Mouse (Mus musculus): ENCODE results near the gene Tpt1.
"Not testable (repeated sequence)": the region's sequence is repeated elsewhere in the genome, so short reads cannot be mapped to it uniquely, and the experiment has no call there.

Tpt1 gene

DNA sequence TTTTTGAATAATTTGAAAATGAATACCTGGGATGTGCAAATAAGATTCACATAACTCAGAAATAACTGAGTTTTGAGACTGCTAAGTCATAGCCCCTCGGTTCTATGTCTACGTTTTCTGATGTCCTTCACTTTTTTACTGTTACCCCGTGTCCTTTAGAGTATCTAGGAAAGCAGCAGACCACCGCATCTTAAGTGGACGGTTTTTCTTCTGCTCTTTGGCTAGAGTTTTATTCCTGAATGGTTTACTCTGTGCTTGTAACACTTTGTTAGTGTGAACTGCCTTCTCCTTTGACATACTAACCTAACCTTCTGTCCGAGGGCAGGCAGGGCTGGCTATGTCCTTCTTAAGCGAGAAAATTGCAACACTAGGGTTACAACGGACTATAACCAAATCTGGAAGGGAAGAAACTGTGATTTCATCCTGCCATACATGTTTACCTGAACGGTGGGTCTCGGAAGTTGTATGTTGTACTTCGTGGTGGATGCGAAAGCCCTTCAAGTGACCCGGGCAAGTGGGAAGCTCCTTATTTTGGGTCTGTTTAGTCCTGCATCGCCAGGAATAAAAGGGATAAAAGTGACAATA is 690 bp upstream of the Tpt1 start:
- no peak for DNase-seq

DNA sequence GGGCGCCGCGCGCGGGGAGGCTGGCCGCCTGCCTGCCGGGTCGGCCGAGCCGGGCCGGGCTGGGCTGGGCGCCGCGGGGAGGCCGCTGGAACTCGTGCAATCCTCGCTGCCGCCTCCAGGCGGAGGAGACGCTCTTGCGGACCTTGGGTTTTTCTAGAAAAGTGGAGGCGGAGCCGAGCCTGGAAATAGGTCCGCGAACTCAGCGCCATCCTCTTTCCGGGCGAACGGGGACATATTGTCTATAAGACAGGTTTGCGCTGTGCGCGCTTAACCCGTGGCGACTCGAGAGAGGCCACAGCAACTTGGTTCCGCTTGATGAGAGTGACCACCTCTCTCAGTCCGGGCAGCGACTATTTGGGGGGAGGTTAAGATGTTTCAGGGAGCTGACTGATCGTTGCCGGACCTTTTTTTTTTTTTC is 814 bp downstream of the Tpt1 start:
- peak; percentile 85 for DNase-seq

DNA sequence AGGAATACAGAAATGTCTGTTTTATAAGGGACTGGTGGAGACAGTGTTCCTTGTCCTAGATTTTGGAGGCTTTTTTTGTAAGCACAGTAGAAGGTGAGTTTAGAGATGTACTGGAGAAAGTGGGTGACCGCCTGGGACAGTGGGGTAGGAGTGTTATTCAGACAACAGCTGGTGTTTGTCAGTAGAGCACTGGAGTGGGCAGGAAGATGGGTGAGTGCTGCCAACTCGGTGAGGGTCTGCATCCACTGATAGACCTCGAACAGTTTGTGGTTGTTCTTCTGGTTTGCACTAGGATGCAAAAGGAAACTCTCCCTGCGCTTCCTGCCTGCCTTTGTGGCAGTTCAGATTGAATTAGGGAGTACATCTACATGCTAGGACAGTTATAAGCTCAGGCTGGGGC is 2.8 kb downstream of the Tpt1 start:
- no peak for DNase-seq

DNA sequence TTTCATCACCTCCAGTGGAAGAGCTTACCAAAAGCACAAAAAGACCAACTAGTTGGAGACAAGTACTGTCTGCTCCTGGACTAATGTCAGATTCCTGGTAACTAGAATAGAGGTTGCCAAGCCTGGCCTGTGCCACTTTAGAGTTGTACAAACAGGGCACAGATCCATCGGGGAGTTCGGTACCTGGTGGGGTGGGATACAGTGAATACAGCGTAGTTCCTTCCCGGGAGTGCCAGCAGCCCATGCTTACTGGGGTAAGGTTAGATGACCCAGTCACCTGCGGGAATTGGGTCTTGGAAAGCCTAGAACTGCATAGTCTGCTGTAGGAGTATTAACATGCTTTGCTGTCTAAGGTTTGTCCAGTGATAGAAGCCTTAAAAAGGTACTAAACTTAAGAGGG is 3.6 kb downstream of the Tpt1 start:
- no peak for DNase-seq

DNA sequence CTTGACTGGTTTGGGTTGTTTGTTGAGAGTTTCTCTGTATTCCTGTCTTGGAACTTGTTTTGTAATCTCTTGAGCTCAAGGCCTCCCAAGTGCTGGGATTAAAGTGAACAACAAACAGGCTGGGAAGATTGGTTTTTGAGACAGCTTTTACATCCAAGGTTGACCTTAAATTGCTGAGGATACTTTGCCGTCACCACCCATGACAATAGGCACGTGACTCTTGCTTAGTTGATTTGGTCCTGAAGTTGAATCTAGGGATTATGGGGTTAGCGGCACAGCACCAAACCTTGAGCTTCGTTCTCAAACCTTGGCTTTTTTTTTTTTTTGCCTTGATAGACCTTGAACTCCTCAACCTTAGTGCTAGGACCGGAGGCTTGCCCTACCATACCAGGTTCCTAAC is 4.3 kb downstream of the Tpt1 start:
- no peak for DNase-seq

DNA sequence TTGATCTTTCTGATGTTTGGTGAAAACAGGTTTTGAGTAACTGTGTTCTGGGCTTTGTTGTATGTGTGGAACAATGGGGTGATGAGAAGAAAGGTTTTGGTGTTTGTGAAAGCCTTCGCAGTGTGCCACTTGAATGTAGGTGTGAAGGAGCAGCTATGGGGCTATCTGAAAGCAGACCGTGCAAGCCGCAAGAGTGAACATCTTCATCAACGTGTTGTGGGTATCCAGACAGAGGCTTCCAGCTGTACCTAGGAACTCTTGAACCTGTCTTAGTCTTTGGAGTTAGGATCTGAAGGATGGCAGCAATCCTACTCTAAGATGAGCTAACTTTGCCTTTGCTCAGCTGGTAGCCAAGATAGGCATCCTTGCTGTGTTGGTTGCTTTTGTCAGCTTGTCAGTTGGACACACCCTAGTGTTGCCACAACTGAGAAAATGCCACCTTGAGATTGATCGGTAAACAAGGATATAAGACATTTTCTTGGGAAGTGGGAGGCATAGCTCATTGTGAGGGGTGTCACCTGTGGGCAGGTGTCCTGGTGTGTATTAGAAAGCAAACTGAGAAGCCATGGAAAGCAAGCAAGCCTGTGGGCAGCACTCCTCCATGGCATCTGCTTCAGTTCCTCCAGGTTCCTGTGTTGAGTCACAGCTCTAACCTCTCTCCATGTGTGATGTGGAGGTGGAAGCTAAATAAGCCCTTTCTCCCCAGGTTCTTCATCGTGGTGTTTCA is 5.1 kb downstream of the Tpt1 start:
- DNase-seq = peak; percentile 57

DNA sequence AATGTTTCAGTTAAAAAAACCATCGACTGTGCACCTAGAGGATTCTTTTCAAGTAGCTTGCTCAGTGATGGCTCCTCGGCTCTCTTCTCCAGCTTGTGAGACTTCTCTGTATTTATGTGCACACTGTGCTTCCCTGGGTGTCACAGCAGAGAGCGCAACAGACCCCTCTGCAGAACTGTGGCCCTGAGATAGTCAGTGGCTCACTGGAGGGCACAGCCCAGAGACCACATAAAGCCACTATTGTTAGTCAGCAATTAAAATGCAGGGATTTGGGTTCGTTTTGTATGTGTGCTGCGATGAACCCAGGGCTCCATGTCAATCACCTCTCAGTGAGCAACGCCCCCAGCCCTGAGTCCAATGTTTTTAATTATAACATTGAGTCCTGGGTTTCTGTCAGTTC is 5.9 kb downstream of the Tpt1 start:
- DNase-seq = no peak

DNA sequence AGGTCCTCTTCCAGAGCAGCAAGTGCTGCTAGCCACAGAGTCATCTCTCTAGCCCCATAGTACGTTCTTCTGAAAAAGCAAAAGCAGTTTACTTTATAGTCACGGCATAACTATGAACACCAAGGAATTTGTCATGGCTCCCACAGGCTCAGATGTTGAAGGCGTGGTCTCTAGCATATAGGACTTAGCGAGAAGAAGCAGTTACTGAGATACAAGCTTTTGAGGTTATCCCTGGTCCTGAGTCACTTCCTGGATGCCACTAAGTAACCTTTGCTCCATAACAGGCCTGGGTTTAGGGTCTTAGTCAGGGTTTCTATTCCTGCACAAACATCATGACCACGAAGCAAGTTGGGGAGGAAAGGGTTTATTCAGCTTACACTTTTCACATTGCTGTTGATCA is 7.1 kb downstream of the Tpt1 start:
- DNase-seq = no peak

DNA sequence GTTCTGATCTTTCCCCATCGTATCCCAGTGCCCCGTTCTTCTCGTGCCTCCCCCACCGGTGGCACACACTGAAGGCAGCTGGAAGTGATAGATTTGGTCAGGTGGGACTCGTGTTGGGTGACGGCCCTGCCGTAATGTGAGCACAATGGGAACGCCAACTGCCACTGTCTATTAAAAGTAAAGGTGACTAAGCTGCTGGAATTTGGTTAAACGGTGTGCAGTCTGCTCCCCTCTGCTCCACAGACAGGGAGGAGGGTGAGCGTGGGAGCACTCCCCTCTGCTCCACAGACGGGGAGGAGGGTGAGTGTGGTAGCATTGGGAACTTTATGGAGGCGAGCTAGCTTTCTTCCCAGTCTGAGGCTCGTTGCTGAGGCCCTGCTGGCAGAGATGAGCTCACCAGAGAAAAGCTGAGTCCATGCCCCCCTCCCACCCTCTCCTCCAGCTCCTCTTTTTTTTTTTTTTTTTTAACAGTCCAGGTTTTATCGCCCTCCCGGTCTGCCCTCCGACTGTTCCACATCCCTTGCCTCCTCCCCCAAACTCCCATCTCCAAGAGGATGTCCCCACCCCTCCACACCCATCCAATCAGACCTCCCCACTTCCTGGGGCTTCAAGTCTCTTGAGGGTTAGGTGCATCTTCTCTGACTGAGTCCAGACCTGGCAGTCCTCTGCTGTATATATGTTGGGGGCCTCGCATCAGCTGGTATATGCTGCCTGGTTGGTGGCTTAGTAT is 10.5 kb downstream of the Tpt1 start:
- DNase-seq = peak; percentile 73

DNA sequence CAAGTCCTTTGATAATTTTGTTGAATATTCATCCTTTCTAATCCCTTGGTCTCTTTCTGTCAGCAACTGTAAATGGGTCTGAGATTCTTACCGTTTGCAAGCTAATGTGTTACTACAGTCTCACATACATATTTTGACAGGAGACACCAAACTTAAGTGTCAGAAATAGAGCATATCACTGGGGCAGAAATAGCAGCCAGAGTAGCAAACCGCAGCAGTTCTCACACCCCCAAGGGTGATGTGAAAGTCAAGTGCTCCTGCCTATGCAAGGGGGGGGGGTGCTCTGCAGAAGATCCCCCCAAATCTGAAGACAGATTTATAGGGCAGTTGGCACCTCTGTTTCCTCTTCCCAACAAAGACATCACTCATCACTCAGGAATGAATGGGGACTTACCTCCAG is 13.3 kb downstream of the Tpt1 start:
- no peak for DNase-seq

DNA sequence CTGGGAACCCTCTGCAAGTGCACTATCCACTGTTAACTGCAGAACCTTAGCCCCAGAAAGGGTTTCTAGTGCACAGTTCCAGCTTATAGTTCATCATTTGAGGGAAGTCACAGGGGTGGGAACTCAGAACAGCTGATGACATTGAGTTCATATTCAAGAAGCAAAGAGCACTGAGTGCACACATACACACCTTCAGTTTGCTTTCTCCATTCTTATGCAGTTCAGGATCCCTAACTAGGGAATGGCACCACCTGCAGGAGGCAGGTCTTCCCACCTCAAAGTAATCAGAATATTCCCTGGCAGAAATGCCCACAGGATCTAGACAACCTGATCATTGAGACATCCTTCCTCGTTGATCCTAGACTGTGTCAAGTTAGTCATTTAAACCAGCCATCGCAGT is 14.7 kb downstream of the Tpt1 start:
- no peak for DNase-seq

DNA sequence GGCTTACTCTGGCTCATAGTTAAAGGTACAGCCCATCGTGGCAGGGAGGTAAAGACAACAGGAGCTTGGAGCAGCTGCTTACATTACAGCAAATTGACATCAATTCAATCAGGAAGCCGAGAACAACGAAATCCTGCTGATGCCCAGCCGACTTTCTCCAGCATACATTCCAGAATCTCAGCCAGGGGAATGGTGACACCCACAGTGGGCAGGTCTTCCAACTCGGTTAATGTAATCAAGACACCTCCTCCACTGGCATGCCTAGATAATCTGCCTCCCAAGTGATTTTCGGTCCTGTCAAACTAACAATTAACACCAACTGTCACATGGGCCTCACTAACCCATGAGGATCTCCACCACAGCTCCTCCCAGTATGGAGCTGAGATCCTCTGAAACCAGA is 17.8 kb downstream of the Tpt1 start:
- DNase-seq = no peak

DNA sequence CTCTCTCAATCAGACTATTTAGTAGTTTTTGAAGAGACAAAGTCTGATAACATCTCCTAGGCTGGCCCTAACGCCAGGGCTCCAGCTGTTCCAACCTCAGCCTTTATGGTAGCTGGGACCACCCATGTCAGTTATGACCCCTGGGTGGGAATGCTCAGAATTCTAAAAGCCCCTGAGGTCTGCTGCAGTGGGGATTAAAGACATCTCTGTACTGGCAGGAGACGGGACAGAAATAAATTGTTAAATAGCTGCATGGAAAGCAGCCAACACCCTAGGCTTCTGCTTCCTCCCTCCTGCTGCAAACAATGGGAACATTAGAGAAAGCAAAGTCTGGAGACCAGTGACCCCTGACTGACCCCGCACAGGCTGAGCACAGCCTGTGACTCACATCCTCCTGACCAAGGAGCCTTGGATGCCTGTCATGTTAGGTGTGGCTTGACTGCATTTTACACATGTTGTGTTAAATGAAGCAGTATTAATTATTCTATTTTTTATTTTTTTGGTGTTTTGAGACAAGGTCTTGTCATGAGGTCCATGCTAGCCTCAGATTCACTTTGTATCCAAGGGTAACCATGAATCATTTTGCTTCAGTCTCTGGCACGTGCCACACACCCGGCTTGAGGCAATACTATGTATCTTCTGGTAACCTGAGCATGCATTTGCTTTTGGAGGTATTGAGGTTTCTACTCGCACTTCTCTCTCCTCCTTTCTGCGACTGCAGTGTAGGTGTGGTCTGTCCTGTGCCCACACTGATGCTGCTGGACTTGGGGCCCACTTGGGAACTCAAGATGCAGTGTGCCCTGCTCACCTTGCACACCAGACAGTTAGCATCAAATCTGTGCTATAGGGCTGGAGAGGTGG is 18.9 kb downstream of the Tpt1 start:
- peak; percentile 48 for DNase-seq

DNA sequence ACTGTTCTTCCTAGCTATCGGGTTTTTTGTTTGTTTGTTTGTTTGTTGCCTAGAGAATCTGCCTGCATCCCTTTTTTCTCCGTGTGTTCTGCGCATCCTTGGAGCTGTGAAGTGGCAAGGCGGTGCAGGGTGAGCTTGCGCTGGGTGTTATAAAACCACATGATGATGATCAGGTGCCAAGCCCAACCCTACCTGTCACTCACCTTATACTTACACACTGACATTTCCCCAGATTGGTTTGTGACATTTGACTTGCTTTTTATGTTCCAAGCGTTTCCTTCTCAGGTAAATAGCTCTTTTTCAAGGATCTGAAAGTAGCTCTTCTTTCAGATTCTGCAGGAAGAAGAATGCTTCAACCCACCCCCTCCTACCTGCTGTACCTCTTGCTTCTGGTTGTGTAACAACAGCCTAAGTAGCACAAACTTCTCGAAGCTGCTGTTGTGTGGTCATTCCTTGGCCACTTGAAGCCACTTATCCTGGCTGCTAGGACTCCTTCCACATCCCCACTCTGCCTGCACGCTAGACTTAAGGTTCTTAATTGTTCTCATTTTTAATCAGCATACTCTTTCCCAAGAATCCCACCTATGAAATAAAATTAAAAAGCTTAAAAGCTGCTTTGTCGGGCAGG is 21.9 kb downstream of the Tpt1 start:
- no peak for DNase-seq

DNA sequence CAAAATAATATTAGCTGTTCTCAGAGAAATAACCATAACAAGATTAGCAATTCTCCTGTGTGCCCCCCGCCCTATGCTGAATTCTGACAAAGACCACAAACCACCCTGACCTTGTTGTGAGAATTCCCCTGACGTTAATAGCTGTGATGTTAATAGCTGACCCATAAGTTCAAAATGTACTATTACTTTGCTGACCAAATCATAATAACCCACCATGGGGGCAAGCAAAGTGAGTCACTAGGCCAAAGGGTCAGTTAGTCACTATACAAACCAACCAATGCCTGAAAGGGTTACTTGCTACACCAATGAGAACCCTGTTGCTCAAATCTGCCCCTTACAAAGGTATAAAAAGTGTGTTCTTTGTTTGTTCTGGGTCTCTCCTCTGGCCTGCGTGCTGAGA is 23.1 kb downstream of the Tpt1 start:
- DNase-seq = not testable (repeated sequence)

DNA sequence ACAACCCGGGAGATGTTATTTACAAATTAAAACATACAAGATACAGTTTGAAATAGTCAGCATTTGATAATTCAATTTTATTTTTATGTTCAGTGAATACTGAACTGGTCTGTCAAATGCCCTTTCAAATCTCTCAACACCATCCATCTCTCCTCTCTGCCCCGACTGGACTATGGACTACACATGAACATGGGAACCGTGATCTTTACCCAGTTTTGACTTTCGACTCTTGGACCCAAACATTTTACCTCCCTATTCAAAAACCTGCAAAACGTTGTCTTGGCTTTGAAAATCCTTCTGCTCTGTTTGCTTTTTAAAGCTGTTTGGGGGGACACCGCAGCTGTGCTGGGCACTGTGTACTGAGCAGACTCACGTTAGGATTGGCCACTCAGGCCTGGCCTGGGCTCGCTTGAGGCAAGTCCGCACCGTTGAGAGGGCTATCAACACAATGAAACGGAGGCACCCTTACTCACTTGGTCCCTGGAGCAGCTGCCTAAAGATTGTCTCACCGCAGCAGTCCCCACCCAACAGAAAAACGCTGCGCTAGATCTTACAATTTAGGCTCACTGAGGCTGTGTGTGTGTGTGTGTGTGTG is 25.0 kb downstream of the Tpt1 start:
- no peak for DNase-seq

DNA sequence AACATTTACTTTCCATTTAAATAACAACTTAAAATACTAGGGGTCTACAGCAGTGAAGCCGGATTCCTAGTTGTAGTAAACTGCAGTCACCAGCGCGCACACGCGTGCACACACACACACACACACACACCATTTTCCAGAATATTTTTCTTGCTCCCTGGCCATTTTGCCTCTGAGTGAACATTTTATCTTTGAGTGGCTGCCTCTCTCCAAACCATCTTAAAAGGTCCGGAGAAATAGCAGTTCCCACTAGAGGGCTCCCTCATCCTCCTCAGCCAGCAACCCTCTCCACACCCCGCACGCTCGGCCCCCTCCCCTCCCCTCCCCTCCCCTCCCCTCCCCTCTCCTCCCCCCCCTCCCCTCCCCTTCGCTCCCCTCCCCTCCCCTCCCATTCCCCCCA is 25.7 kb downstream of the Tpt1 start:
- DNase-seq = peak; percentile 61

DNA sequence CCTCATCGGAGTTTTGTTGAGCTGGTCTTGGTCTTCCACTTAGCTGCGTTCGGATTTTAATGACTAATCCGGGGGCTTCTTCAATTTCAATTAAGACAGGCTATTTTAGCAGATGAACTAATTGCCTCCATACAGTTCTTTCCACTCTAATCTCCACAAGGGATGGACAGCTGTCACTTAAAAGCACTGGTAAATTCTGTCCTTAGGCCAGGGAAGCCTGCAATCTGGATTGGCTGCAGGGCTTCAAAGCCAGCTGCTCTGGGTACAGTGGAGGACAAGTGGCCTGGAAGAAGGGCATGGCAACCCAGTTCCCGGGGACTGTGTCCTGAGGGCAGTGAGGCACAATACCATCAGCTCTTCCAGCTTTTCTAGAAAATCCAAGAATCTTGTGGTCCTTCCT is 26.2 kb downstream of the Tpt1 start:
- no peak for DNase-seq

DNA sequence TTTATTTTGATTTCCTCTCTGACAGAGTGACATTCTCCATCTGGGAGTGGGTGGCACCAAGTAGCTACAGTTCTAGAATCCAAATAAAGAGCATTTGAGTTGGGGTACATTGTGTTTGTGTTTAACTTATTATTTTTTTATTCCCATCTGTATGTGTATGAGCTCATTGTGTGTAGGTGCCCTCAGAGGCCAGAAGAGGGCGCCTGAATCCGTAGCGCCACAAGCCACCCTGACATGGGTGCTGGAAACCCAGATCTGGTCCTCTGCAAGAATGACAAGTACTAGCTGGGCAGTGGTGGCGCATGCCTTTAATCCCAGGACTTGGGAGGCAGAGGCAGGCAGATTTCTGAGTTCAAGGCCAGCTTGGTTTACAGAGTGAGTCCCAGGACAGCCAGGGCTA is 26.9 kb downstream of the Tpt1 start:
- no peak for DNase-seq

DNA sequence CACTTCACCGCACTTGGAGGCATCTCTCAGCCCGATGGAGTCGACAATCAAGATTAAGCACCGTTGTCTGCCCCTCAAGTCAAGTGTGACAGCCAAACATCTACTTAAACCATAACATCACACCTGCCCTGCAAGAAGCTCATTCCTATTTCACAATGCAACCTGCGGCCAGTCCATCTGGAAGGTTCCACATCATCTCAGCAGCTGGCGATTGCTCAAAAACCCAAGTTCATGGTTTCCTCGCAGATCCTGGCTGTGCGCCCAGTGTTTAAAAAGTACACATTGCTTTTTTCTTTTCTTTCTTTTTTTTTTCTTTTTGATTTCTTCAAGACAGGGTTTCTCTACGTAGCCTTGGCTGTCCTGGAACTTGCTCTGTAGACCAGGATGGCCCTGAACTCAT is 28.7 kb downstream of the Tpt1 start:
- no peak for DNase-seq

DNA sequence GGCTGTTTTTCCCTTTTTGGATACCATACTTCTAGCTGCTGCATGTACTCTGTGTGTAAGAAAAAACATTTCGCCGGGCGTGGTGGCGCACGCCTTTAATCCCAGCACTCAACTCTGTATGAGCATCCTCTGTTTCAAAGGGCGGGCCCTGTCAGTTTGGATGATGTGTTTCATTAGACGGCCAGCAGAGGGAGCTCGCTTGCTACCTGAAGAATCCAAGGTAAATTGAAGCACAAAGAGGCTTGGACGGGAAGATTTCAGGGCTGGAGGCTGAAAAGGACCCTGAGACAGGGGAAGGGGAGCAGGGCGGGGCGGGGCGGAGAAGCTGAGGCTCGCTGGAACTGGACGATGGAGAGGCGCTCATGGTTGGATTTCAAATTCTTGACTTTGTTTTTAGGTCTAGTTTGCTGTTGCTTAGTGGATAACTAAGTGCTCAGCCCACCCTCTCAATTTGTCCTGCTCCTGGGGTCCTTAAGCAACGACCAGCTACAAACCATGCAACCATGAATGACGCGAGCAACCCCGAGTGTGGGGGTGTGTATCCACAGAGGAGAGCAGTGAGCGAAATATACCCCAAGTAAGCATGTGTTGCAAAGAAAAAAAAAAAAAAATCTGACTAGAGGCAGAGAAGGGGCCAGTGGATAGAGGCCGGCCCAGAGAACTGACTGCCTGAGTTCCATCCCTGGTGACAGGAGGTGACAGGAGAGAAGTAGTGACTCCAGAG is 31.6 kb downstream of the Tpt1 start:
- DNase-seq = peak; percentile 85

DNA sequence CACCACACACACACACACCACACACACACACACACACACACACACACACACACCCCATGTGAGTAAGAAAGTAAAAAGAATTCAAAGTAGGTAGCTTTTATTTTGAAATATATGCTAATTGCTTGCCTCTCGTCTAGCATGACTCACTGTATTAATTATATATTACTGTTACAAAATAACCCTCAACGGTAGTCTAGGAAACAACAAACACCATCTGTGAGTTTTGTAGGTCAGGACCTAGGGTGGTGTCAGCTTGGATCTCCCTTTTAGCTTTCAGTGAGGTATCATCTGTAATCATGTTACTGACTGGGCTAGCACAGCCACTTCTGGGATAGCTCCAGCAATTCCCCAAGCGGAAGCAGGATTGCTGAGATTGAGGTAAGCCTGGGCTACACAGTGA is 32.4 kb downstream of the Tpt1 start:
- DNase-seq = no peak

All from layer of hippocampus, adult 9-11 months (tissue).